Mouse (Mus musculus): ENCODE measurements around the gene Mb21d2. TPM values are rescaled to one million over a fixed set of nuclear protein-coding genes. Genes with fewer than 3 reads are reported as not detected.

The Mb21d2 gene
- polyA plus RNA-seq, 1 experiment from 2014 or later: 6.6 TPM

DNA sequence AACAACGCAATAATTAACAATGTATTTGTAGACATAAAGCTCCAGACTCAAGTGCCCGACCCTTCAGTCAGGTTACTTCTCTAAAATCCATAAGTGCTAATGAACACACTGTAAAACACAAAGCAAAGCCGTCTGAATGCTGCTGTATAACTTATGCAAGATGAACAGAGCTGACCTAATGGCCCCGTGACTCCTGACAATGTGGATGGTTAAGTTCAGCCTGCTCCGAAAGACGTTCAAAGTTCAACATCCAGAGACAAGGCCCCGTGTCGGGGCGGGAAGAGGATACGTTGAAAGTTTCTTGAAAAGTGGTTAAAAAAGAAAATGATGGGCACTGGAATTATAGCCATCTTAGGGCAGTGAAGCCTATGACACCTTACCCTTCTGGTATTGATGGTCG lies 83.3 kb downstream of the Mb21d2 start:
- 0 out of 2 replicates have a peak, but pooled peaks cover 2% of the 10 kb centered on the region for H3K9me3 ChIP-seq
- peaks cover 18% of the 10 kb centered on the region for H3K4me1 ChIP-seq
- 89% methylated on average over 11 of the region's 11 CpGs for WGBS
- no peak overlapping the region for H3K4me3 ChIP-seq (replicated peaks)
- H3K9ac ChIP-seq: no peak overlapping the region
- ATAC-seq (ENCODE audit: low FRiP score): no peak
- peaks cover 55% of the 10 kb centered on the region for H3K27me3 ChIP-seq
- no peak overlapping the region for H3K27ac ChIP-seq
- H3K4me2 ChIP-seq: no peak overlapping the region
- H3K36me3 ChIP-seq (replicated peaks): no peaks in the 10 kb centered on the region

DNA sequence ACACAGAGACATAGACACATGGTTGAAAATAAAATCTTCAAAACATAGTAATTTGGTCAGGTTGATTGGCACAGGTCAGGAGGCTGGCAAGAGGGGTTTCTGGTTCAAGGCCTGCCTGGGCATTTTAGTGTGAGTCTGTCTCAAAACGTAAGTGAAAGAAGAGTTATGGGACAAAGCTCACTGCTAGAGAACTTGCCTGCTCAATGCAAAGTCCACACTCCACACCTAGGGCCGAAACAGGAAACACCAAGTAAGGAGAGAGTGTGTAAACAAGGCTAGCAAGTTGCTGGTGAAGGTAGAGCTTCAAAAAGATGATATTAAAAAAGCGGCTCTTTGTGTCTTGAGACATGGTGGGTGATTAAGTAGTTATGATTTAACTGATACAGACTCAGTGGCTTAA lies 84.1 kb downstream of the Mb21d2 start:
- Histone ChIP-seq H3K9me3 (0 out of 2 replicates have a peak, but pooled peaks cover 2% of the 10 kb centered on the region), H3K4me3 (replicated peaks) (no peak overlapping the region), H3K36me3 (replicated peaks) (no peaks in the 10 kb centered on the region), H3K4me2 (no peak overlapping the region), H3K4me1 (peaks cover 15% of the 10 kb centered on the region), H3K27me3 (peaks cover 55% of the 10 kb centered on the region), H3K27ac (no peak overlapping the region), H3K9ac (no peak overlapping the region)
- no peak for ATAC-seq (ENCODE audit: low FRiP score)
- WGBS: 86% methylated on average over 3 of the region's 3 CpGs

DNA sequence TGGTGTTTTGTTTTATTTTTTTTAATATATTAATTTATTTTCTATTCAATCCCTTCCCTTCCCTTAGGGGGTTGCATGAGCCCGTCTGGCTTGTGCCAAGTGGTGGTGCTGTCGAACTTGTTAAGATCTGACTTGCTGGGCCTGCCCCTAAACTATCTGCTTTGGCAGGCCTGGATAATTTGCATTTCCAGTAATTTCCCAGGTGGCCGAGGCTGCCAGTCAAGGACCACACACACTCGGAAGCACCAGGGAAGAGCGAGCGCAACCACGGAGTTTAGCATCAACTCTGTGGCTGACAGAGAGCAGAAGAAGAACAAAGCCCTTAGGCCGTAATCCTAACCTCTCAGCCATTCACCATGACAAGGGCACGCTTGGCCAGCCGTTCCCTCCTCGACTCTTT lies 88.4 kb downstream of the Mb21d2 start:
- peaks cover 15% of the 10 kb centered on the region for H3K4me1 ChIP-seq
- H3K36me3 ChIP-seq (replicated peaks): no peaks in the 10 kb centered on the region
- no peaks in the 10 kb centered on the region for H3K9me3 ChIP-seq
- no peak overlapping the region for H3K27ac ChIP-seq
- peak; percentile 62 for ATAC-seq (ENCODE audit: low FRiP score)
- no peak overlapping the region for H3K4me3 ChIP-seq (replicated peaks)
- 5% methylated on average over 11 of the region's 11 CpGs for WGBS
- no peak overlapping the region for H3K9ac ChIP-seq
- H3K4me2 ChIP-seq: peak overlapping the region; percentile 4; the same call in 1 of the 2 replicates
- peaks cover 29% of the 10 kb centered on the region for H3K27me3 ChIP-seq

DNA sequence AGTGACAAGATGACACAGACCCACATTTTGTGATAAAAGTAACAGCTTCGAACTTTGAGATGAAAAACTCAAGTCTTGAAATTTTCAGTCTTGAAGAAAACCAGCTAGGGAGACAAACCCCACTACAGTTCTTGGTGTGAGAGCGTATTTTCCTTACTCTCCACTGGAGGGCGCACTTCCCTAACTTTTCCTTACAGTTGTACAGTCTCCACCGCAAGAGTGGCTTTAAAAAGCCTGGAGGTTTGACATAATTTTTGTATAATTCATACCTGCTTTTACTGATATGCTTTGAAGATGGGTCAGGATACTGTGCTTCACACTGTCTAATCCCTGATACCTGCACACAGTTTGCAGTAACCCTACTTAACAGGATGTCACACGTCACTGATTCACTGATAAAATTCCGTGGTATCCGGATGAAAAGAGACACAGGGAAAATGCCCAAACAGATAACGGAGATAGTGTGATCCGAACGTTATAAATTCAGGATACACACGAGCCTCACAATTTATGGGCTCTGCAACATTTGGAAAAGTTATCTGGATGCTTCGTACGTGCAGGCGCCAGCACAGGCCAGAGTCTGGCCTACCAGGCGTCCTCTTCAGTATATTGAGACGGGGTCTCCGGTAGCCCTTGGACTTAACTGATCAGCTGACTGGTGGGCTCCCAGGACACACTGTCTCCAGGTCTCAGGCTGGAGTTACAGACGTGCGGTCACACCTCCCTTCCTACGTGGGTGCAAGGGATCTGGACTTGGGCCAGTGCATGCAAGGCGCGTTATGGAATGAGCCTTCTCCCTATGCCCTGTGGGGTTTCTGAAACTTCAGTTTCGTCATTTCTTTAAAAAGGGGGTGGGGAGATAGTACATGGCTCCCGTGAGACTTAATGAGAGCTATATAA lies 89.1 kb downstream of the Mb21d2 start:
- Histone ChIP-seq H3K4me2 (no peak overlapping the region), H3K27ac (no peak overlapping the region), H3K36me3 (replicated peaks) (no peaks in the 10 kb centered on the region), H3K9ac (no peak overlapping the region), H3K27me3 (peaks cover 29% of the 10 kb centered on the region), H3K4me3 (replicated peaks) (no peak overlapping the region), H3K9me3 (no peaks in the 10 kb centered on the region), H3K4me1 (peaks cover 15% of the 10 kb centered on the region)
- WGBS: 64% methylated on average over 24 of the region's 24 CpGs
- peak; percentile 59 for ATAC-seq (ENCODE audit: low FRiP score)

DNA sequence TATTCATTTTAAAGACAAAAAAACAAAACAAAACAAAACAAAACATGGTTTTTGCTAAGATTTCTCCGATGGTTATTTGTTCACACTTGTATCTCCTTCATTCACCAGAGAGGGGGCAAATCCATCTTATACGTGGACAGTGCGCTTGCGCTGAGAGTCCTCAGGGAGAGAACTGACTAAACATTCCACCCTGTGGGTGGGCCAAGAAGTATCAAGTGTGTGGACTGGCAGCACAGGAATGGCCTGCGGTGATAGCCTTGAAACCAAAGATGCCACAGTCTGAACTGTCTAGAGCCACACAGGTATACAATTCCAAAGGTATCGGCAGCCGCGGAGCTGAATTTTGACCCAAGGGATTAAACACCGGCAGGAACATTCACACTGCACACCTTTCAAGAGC lies 89.9 kb downstream of the Mb21d2 start:
- H3K4me3 ChIP-seq (replicated peaks): no peak overlapping the region
- 82% methylated on average over 9 of the region's 9 CpGs for WGBS
- peaks cover 15% of the 10 kb centered on the region for H3K4me1 ChIP-seq
- H3K36me3 ChIP-seq (replicated peaks): no peaks in the 10 kb centered on the region
- ATAC-seq (ENCODE audit: low FRiP score): no peak
- H3K27me3 ChIP-seq: peaks cover 26% of the 10 kb centered on the region
- H3K4me2 ChIP-seq: no peak overlapping the region
- no peaks in the 10 kb centered on the region for H3K9me3 ChIP-seq
- H3K27ac ChIP-seq: no peak overlapping the region
- H3K9ac ChIP-seq: no peak overlapping the region

DNA sequence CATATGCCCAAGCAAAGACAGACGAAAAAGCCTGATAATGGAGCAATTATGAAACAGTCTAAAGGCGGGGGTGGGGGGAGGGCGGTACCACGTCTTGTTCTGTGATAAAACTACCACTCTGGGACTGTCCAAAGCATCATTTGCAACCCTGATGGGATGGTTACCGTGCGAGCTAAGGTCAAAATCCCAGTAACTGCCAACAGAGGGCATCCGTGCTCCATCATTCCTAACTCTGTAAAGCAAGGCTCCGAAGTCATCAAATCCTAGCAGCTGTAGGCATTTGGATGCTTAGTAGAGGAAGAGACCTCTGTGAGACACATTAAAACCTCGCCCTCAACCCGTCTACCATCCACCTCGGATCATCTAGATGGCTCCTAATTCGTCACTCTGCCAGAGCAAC lies 91.5 kb downstream of the Mb21d2 start:
- no peak overlapping the region for H3K27ac ChIP-seq
- no peak overlapping the region for H3K4me3 ChIP-seq (replicated peaks)
- H3K4me1 ChIP-seq: peaks cover 17% of the 10 kb centered on the region
- 0 out of 2 replicates have a peak, but pooled peaks cover 15% of the 10 kb centered on the region for H3K27me3 ChIP-seq
- 21% methylated on average over 12 of the region's 12 CpGs for WGBS
- no peaks in the 10 kb centered on the region for H3K36me3 ChIP-seq (replicated peaks)
- H3K9ac ChIP-seq: no peak overlapping the region
- no peak overlapping the region for H3K4me2 ChIP-seq
- H3K9me3 ChIP-seq: no peaks in the 10 kb centered on the region
- ATAC-seq (ENCODE audit: low FRiP score): no peak

DNA sequence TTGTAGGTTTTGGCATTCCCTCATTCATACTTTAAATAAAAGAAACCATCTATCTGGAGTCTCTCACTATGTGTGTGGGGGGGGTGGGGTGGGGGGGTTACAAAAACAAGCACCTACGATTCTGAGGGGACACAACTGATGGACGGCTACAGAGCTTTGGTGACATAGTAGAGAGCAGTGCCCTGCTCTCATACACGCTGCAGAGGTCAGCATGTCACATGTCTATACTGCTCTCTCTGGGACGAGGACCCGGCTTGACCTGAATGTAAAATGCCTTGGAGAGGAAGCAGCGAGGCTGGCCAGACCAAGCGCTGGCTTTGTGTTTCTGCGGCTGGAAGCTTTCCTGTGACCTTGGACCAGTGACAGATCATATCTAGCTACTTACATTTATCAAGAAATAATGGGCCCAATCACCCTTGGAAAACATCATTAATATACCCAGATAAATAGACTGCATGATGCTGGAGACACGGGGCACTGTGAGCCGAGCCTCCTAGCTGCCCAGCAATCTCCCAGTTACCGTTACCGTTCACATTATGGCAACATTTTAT lies 97.3 kb downstream of the Mb21d2 start:
- 79% methylated on average over 12 of the region's 12 CpGs for WGBS
- no peaks in the 10 kb centered on the region for H3K9me3 ChIP-seq
- no peak for ATAC-seq (ENCODE audit: low FRiP score)
- no peak overlapping the region for H3K4me3 ChIP-seq (replicated peaks)
- no peak overlapping the region for H3K27ac ChIP-seq
- peaks cover 15% of the 10 kb centered on the region for H3K4me1 ChIP-seq
- no peak overlapping the region for H3K9ac ChIP-seq
- peaks cover 11% of the 10 kb centered on the region for H3K36me3 ChIP-seq (replicated peaks)
- no peaks in the 10 kb centered on the region for H3K27me3 ChIP-seq
- H3K4me2 ChIP-seq: no peak overlapping the region

DNA sequence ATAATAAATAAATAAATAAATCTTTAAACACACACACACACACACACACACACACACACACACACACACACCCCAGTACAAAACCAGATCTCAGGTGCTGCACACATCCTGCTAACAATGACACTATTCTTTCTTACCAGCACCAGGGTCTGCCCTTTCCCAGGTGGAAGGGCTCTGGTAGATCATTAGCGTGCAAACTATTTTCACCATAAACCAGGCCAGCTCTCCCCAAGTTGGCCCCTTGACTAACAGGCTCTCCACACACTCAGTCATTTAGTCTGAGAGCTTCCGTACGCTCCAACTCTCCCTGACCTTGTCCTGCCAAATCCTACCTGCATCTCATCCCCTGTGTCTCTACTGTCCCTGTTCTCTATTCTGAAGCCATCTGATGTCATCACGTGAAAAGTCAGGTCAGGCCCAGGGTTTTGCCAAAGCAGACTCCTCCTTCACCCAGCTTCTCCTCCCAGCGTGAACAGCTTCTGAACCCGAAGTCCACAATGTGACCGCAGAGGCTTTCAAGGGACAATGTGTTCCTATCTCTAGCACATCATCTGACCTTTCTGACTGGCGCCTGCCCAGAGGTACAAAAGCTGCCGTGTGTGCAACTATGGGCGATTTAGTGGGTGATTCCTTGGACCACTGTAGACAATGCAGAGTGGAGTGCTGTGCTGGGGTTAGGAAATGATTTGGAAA lies 100.1 kb downstream of the Mb21d2 start:
- Histone ChIP-seq H3K4me1 (peaks cover 15% of the 10 kb centered on the region), H3K27me3 (no peaks in the 10 kb centered on the region), H3K9me3 (no peaks in the 10 kb centered on the region), H3K9ac (no peak overlapping the region), H3K36me3 (replicated peaks) (peaks cover 11% of the 10 kb centered on the region), H3K4me2 (no peak overlapping the region), H3K4me3 (replicated peaks) (no peak overlapping the region), H3K27ac (no peak overlapping the region)
- 90% methylated on average over 10 of the region's 10 CpGs for WGBS
- no peak for ATAC-seq (ENCODE audit: low FRiP score)

DNA sequence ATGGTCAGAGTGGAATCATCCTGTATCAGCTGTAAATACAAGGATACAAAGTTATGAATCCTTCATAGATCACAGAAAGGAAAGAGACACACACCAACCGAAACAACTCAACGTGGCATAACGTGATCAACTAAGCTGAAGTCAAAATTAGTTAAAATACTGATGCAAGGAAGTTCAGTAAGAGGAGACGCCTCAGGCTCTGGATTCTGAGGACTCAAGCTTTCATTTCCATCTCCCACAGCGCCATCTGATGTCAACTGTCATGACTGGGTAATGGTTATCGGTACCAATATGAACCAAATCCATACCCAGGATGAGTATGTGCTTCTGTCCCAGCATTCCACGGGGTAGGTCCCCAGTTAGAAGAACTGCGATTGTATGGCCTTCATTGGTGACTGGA lies 104.7 kb downstream of the Mb21d2 start:
- no peak for ATAC-seq (ENCODE audit: low FRiP score)
- Histone ChIP-seq H3K4me2 (no peak overlapping the region), H3K27ac (no peak overlapping the region), H3K4me1 (no peaks in the 10 kb centered on the region), H3K4me3 (replicated peaks) (no peak overlapping the region), H3K9ac (no peak overlapping the region), H3K36me3 (replicated peaks) (peaks cover 11% of the 10 kb centered on the region), H3K9me3 (no peaks in the 10 kb centered on the region), H3K27me3 (no peaks in the 10 kb centered on the region)
- 96% methylated on average over 8 of the region's 8 CpGs for WGBS

DNA sequence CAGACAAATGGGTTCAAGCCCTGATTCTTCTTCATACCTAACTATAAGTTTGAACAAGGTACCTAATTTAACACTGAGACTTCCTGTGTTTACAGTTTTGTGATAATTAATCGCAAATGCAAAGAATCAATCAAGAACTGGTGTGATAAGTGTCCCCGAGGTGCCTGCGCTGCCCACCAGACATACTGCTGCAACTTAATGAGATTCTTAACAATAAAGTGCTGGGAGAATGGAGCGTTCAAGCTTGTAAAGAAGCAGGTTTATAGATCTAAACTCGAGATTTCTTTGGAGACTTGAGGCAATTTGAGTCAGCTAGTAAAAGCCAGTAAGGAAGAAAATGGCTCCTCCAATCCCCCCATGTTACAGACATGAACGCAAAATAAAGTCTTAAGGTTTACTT lies 107.7 kb downstream of the Mb21d2 start:
- no peak for ATAC-seq (ENCODE audit: low FRiP score)
- no peaks in the 10 kb centered on the region for H3K4me1 ChIP-seq
- no peaks in the 10 kb centered on the region for H3K36me3 ChIP-seq (replicated peaks)
- no peaks in the 10 kb centered on the region for H3K27me3 ChIP-seq
- no peak overlapping the region for H3K9ac ChIP-seq
- no peak overlapping the region for H3K4me3 ChIP-seq (replicated peaks)
- no peaks in the 10 kb centered on the region for H3K9me3 ChIP-seq
- no peak overlapping the region for H3K4me2 ChIP-seq
- WGBS: 76% methylated on average over 6 of the region's 6 CpGs
- no peak overlapping the region for H3K27ac ChIP-seq

DNA sequence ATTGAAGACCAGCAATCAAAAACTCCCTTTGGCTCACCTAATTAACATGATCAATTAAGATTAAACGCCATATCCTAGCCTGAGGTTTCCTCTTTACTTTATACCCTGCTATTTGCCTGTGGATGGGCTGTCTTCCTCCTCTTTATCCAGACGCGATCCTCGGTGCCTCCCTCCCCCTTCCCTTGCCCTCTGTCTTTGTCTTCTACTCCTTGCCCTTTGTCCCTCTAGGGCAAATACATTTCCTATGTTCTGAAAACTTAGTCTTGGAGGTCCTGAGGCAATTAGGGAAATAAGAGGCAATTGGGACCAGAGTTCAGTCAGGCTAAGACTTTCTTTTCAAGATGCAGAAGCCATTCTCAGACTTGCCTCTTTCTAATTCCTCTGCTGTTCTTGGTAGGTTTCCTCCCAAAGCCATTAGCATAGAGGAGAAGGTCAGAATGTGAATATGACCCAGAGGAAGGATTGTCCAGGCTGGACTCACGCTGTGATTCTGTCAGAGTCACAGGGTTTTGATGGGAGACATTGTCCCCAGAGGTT lies 110.7 kb downstream of the Mb21d2 start:
- no peak overlapping the region for H3K9ac ChIP-seq
- no peaks in the 10 kb centered on the region for H3K27me3 ChIP-seq
- H3K4me2 ChIP-seq: no peak overlapping the region
- no peak for ATAC-seq (ENCODE audit: low FRiP score)
- no peaks in the 10 kb centered on the region for H3K4me1 ChIP-seq
- 16% methylated on average over 5 of the region's 5 CpGs for WGBS
- H3K27ac ChIP-seq: no peak overlapping the region
- no peaks in the 10 kb centered on the region for H3K36me3 ChIP-seq (replicated peaks)
- H3K9me3 ChIP-seq: 0 out of 2 replicates have a peak, but pooled peaks cover 2% of the 10 kb centered on the region
- H3K4me3 ChIP-seq (replicated peaks): no peak overlapping the region

DNA sequence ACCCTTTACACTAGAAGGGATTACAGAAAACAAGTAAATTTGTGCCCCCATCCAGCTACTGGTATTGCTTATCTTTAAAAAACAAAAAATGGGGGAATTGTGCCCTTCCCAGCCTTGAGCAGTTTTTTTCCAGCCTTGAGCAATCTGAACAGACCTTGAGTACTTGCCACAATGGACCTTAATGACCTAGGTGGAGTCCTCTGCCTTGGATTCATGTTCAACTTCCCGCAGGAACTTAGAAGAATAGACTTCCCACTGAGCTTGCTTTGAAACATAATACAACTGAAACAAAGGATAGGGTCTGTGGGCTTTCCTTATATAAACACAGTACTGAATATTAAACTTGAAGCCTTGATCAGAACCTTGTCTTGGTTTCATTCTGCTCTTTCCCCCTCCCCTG lies 116.2 kb downstream of the Mb21d2 start:
- Histone ChIP-seq H3K4me1 (no peaks in the 10 kb centered on the region), H3K27me3 (no peaks in the 10 kb centered on the region), H3K9ac (no peak overlapping the region), H3K36me3 (replicated peaks) (no peaks in the 10 kb centered on the region), H3K4me3 (replicated peaks) (no peak overlapping the region), H3K4me2 (no peak overlapping the region), H3K9me3 (peaks cover 12% of the 10 kb centered on the region; the same call in 1 of the 2 replicates), H3K27ac (no peak overlapping the region)
- 88% methylated on average over 1 of the region's 1 CpGs for WGBS
- ATAC-seq (ENCODE audit: low FRiP score): no peak
